Mouse (Mus musculus) hindbrain, embryonic 15.5 days (tissue): ENCODE results near the gene Pls1. TPM values are rescaled to one million over a fixed set of nuclear protein-coding genes. Genes with fewer than 3 reads are reported as not detected.

ENCODE experiments used
- polyA plus RNA-seq: library from polyadenylated mRNA; unstranded; fragments of >200 nt; fragmentation: Nextera tagmentation; extraction: Ambion mirVana; gene quantifications from 2 replicates; pipeline ENCODE4 v1.2.1, GENCODE M21; 2015

Pls1 gene
- polyA plus RNA-seq, 1 experiment from 2014 or later: 1.9 TPM

Other genes with a start within 250 kb of the Pls1 start
- gene Pcolce2, start 207.7 kb downstream of the Pls1 start, polyA plus RNA-seq: 1.9 and 2.0 TPM in 2 replicates
- 7.3 and 9.3 TPM in 2 replicates for gene Trpc1, start 94.9 kb downstream of the Pls1 start, polyA plus RNA-seq
- 10.1 and 10.9 TPM in 2 replicates for gene Atr, start 12.3 kb upstream of the Pls1 start, polyA plus RNA-seq
- gene Xrn1, start 109.4 kb upstream of the Pls1 start, polyA plus RNA-seq: 13.6 and 17.1 TPM in 2 replicates